13 mouse cellular contexts compared by ENCODE assay signal in the genomic region with DNA sequence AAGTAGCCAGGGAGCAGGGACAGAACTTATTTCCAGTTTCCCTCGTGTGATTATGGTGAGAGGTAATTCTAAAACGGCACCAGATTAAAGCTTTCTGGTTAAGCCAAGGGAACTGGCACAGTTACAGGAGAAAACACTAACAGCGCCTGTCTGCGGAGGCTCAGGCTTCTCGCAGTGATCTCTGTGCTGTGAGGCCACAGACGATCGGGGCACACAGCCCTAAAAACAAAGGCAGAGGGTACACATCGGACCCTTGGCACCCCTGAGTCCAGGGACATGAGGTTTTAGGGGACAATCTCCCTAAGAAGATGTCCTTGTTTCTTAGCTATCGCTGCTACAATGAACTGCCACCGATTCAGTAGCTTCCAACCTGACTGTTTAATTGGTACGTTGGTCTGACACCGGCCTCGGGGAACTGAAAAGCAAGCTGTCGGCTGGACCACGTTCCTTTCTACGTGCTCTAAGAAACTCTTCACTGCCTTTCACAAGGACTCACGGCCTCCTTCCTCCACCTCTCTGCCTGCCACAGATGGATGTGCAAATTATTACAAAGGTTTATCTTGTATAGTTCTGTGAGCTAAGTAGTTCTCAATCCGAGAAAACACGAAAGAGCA.
A peak's percentile ranks its signal among the peaks of the same experiment; 100 is the strongest.
DNase-seq lines count a peak whose midpoint lies in the region; ATAC-seq and TF ChIP-seq lines count a peak whose summit lies in the region.
"Had no signal": no experiment of that assay in that cellular context is flagged by ENCODE, and none has a peak within 500 bp of the region (broad histone marks: within the 10 kb centered on the region; RNA-seq: fewer than 3 reads in every experiment).

No protein-coding gene starts in this region.

- TF ChIP-seq CTCF in testis, adult 2 months (IDR thresholded peaks at IDR 0.05; ENCODE audit: control insufficient read depth, insufficient read depth, insufficient replicate concordance, low read depth, low read length), result no peak
- no peak for TF ChIP-seq CTCF in kidney, postnatal 0 days (IDR thresholded peaks at IDR 0.05; ENCODE audit: low read depth)

- H3K27me3 ChIP-seq in heart, embryonic 10.5 days (ENCODE audit: insufficient read depth, poor library complexity, severe bottlenecking), result no peaks in the 10 kb centered on the region
- no peaks in the 10 kb centered on the region for H3K27me3 ChIP-seq in testis, adult 2 months (ENCODE audit: control insufficient read depth, insufficient read depth, low read length)
- no peaks in the 10 kb centered on the region for H3K27me3 ChIP-seq in kidney, postnatal 0 days (ENCODE audit: insufficient read depth, low read length)
- H3K27me3 ChIP-seq: heart, embryonic 12.5 days; liver, embryonic 12.5 days had no signal

- no peak overlapping the region for H3K4me2 ChIP-seq in kidney, postnatal 0 days (ENCODE audit: low read length)
- H3K4me2 ChIP-seq: heart, embryonic 12.5 days; liver, embryonic 12.5 days had no signal

- 0 out of 2 replicates have a peak overlapping the region, but pooled peaks have one; percentile 47 for H3K27ac ChIP-seq in heart, embryonic 10.5 days
- H3K27ac ChIP-seq in testis, adult 2 months (ENCODE audit: control insufficient read depth, insufficient read depth, low read depth, low read length), result peak overlapping the region; percentile 57
- H3K27ac ChIP-seq in kidney, postnatal 0 days, result peak overlapping the region; percentile 47; the same call in 1 of the 2 replicates
- H3K27ac ChIP-seq: liver, embryonic 12.5 days had no signal

- intact Hi-C loops in gastrocnemius, postnatal 14 days (cut with DNase I; ENCODE audit: low total_unique reads), result no loop called here

- no peaks in the 10 kb centered on the region for H3K36me3 ChIP-seq in heart, embryonic 10.5 days
- H3K36me3 ChIP-seq in testis, adult 2 months (ENCODE audit: control insufficient read depth, insufficient read depth, low read length), result no peaks in the 10 kb centered on the region
- no peaks in the 10 kb centered on the region for H3K36me3 ChIP-seq in kidney, postnatal 0 days (ENCODE audit: insufficient read depth, low read length)
- H3K36me3 ChIP-seq: liver, embryonic 12.5 days had no signal

- no peak overlapping the region for H3K9ac ChIP-seq in kidney, postnatal 0 days (ENCODE audit: low read depth, low read length)
- H3K9ac ChIP-seq: heart, embryonic 12.5 days; liver, embryonic 12.5 days had no signal

- no peak for DNase-seq in heart, embryonic 10.5 days (ENCODE audit: low spot score)
- DNase-seq in heart, adult 9 months (ENCODE audit: low spot score in 2 of 2), result no peak
- DNase-seq in testis, postnatal 14 days (ENCODE audit: low spot score), result no peak
- DNase-seq in kidney, postnatal 0 days (ENCODE audit: low spot score), result no peak
- DNase-seq in thymus, postnatal 4 days, result no peak
- no peak for DNase-seq in gastrocnemius, postnatal 14 days
- DNase-seq in frontal cortex, postnatal 25 days (ENCODE audit: low spot score in 2 of 2), result no peak
- DNase-seq: right cerebral cortex, adult 18-20 months had no signal

- TF ChIP-seq POLR2A in testis, adult 2 months (IDR thresholded peaks at IDR 0.05; ENCODE audit: control insufficient read depth, low read depth, low read length), result no peak

- no peak for ATAC-seq in kidney, postnatal 0 days (replicated peaks; ENCODE audit: low FRiP score, low read depth)
- ATAC-seq: CD4-positive, CD25-positive, alpha-beta regulatory T cell, adult 4 months; liver, embryonic 12.5 days had no signal

- no peak overlapping the region for H3K4me3 ChIP-seq in heart, embryonic 10.5 days
- H3K4me3 ChIP-seq in testis, adult 2 months (ENCODE audit: control insufficient read depth, low read depth, low read length), result no peak overlapping the region
- H3K4me3 ChIP-seq in kidney, postnatal 0 days (replicated peaks; ENCODE audit: low read depth, low read length), result no peak overlapping the region
- H3K4me3 ChIP-seq: heart, embryonic 12.5 days; liver, embryonic 12.5 days; megakaryocyte, embryonic 14.5 days had no signal

- H3K9me3 ChIP-seq in heart, embryonic 10.5 days, result no peaks in the 10 kb centered on the region
- no peaks in the 10 kb centered on the region for H3K9me3 ChIP-seq in kidney, postnatal 0 days (replicated peaks; ENCODE audit: low read length)
- H3K9me3 ChIP-seq: heart, embryonic 12.5 days; liver, embryonic 12.5 days; megakaryocyte, embryonic 14.5 days had no signal

- peaks cover 75% of the 10 kb centered on the region for H3K4me1 ChIP-seq in heart, embryonic 10.5 days
- peaks cover 4% of the 10 kb centered on the region for H3K4me1 ChIP-seq in testis, adult 2 months (ENCODE audit: control insufficient read depth, insufficient read depth, low read length)
- H3K4me1 ChIP-seq in kidney, postnatal 0 days (replicated peaks; ENCODE audit: insufficient read depth, low read length), result peaks cover 36% of the 10 kb centered on the region

- 80% methylated on average over 19 of the region's 19 CpGs for WGBS in heart, embryonic 10.5 days
- WGBS in kidney, postnatal 0 days, result 57% methylated on average over 19 of the region's 19 CpGs
